Mouse (Mus musculus): Measurements from ENCODE around the gene Wipi1.

DNA sequence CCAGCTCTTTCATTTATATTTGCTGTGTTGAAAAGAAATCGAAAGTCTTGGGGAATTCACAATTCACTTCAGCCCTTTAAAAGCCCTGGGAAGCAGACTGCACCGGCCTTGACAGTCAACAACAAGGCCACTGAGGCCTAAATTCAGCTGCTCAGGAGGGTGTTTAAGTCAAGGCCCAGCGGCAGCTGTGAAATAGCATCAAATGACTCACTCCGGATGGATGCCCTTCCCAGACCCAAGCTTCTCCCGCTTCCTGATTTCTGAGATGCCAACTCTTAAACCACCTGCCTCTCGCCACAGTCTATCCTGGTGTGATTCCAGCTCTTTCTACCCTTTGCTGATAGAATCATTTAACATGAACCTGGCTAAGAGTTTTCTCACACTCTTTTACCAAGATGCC is 8.6 kb upstream of the Wipi1 start:
- TF ChIP-seq CTCF (IDR thresholded peaks at IDR 0.05; ENCODE audit: low read depth) (no peak), EP300 (IDR thresholded peaks at IDR 0.05; ENCODE audit: low read depth) (no peak)
